Mouse (Mus musculus): ENCODE data around the gene Txlng. TPM values are rescaled to one million over a fixed set of nuclear protein-coding genes. Genes with fewer than 3 reads are reported as not detected.

Gene Txlng
- 18.1 and 18.8 TPM in 2 replicates for polyA plus RNA-seq (2014; fragmentation: Nextera tagmentation; extraction: Ambion mirVana)

- 15% methylated on average over 37 of the region's 37 CpGs for WGBS
- no peak within 1 kb of the TSS for H3K27ac ChIP-seq (ENCODE audit: low read depth, low read length)
- H3K4me1 ChIP-seq (ENCODE audit: control insufficient read depth, insufficient read depth, low read length) = no peaks in the 10 kb centered on the region
- DNase-seq (ENCODE audit: low spot score, missing footprints) (peak; percentile 98), ATAC-seq (ENCODE audit: low FRiP score) (peak; percentile 97)
- peak within 1 kb of the TSS; percentile 60 for H3K9ac ChIP-seq (ENCODE audit: low read length)
- H3K9me3 ChIP-seq (ENCODE audit: control insufficient read depth, low read length) = no peaks in the 10 kb centered on the region
- H3K27me3 ChIP-seq (ENCODE audit: control insufficient read depth, insufficient read depth, low read length) = no peaks in the 10 kb centered on the region
- peak within 1 kb of the TSS; percentile 70 for H3K4me2 ChIP-seq
- H3K36me3 ChIP-seq (ENCODE audit: control insufficient read depth, insufficient read depth, low read length) = no peaks in the 10 kb centered on the region
- peak within 1 kb of the TSS; percentile 50 for H3K4me3 ChIP-seq (ENCODE audit: low read depth, low read length)
Observed at GRCm38 (mm10) chrX:162829203-162829708, at the start of gene Txlng. Gene Txlng (minus strand): TSS chrX:162829454.

DNA sequence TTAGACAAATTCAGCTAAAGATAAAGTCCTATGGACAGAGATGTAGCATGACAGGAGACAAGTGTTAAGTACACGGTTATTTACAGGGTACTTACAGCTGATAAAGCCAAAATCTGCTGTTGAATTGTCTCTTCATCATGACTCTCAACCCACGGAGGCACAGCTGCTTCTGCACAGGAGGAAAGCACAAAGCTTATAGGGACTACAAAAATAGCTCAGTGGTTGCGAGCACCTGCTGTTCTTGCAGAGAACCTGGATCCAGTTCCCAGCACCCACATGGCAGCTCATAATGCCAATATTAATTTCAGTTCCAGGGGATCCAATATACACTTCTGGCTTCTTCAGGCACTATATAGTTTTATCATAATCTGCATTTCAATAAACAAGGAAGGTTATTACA, 49.0 kb upstream of the Txlng start:
- 94% methylated on average over 3 of the region's 3 CpGs for WGBS
- Histone ChIP-seq H3K9ac (ENCODE audit: low read length) (no peak overlapping the region), H3K36me3 (ENCODE audit: control insufficient read depth, insufficient read depth, low read length) (no peaks in the 10 kb centered on the region), H3K4me1 (ENCODE audit: control insufficient read depth, insufficient read depth, low read length) (no peaks in the 10 kb centered on the region), H3K4me2 (no peak overlapping the region), H3K27me3 (ENCODE audit: control insufficient read depth, insufficient read depth, low read length) (no peaks in the 10 kb centered on the region), H3K4me3 (ENCODE audit: low read depth, low read length) (no peak overlapping the region), H3K9me3 (ENCODE audit: control insufficient read depth, low read length) (no peaks in the 10 kb centered on the region), H3K27ac (ENCODE audit: low read depth, low read length) (no peak overlapping the region)
- DNase-seq (ENCODE audit: low spot score, missing footprints) (no peak), ATAC-seq (ENCODE audit: low FRiP score) (no peak)

DNA sequence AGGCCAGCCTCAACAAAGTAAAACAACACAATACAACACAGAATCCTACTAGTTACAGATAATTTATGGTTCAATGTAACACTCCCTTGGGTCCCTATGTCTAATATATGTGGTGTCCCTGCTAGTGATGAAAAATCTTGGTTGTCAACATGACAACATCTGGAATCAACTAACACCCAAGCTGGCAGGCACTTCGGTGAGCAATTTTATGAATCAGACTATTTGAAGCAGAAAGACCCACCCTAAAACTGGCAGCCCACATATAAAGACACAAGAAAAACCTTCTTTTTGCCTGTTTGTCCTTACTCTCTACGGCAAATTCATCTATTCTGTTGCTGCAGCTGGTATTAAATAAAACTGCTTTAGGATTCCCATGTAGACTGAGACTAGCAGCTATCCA, 44.5 kb upstream of the Txlng start:
- Histone ChIP-seq H3K27ac (ENCODE audit: low read depth, low read length) (no peak overlapping the region), H3K4me3 (ENCODE audit: low read depth, low read length) (no peak overlapping the region), H3K27me3 (ENCODE audit: control insufficient read depth, insufficient read depth, low read length) (no peaks in the 10 kb centered on the region; the same call in 1 of the 2 replicates), H3K4me1 (ENCODE audit: control insufficient read depth, insufficient read depth, low read length) (no peaks in the 10 kb centered on the region), H3K9me3 (ENCODE audit: control insufficient read depth, low read length) (no peaks in the 10 kb centered on the region), H3K9ac (ENCODE audit: low read length) (no peak overlapping the region), H3K4me2 (no peak overlapping the region), H3K36me3 (ENCODE audit: control insufficient read depth, insufficient read depth, low read length) (peaks cover 3% of the 10 kb centered on the region; the same call in 1 of the 2 replicates)
- 94% methylated on average over 2 of the region's 2 CpGs for WGBS
- DNase-seq (ENCODE audit: low spot score, missing footprints) (no peak), ATAC-seq (ENCODE audit: low FRiP score) (no peak)

- H3K4me2 ChIP-seq = no peak overlapping the region
- no peak for DNase-seq (ENCODE audit: low spot score, missing footprints)
- H3K27me3 ChIP-seq (ENCODE audit: control insufficient read depth, insufficient read depth, low read length) = no peaks in the 10 kb centered on the region; the same call in 1 of the 2 replicates
- no peaks in the 10 kb centered on the region for H3K4me1 ChIP-seq (ENCODE audit: control insufficient read depth, insufficient read depth, low read length)
- peaks cover 3% of the 10 kb centered on the region; the same call in 1 of the 2 replicates for H3K36me3 ChIP-seq (ENCODE audit: control insufficient read depth, insufficient read depth, low read length)
- no peak overlapping the region for H3K9ac ChIP-seq (ENCODE audit: low read length)
- no peak overlapping the region for H3K27ac ChIP-seq (ENCODE audit: low read depth, low read length)
- no peaks in the 10 kb centered on the region for H3K9me3 ChIP-seq (ENCODE audit: control insufficient read depth, low read length)
- WGBS = 35% methylated on average over 4 of the region's 4 CpGs
- no peak for ATAC-seq (ENCODE audit: low FRiP score)
- H3K4me3 ChIP-seq (ENCODE audit: low read depth, low read length) = no peak overlapping the region
Observed at GRCm38 (mm10) chrX:162871734-162872517, 42.7 kb upstream of the Txlng start.

GRCm38 (mm10) chrX:162868294-162868965, 39.2 kb upstream of the Txlng start:
- Histone ChIP-seq H3K27me3 (ENCODE audit: control insufficient read depth, insufficient read depth, low read length) (no peaks in the 10 kb centered on the region; the same call in 1 of the 2 replicates), H3K9me3 (ENCODE audit: control insufficient read depth, low read length) (no peaks in the 10 kb centered on the region), H3K9ac (ENCODE audit: low read length) (no peak overlapping the region), H3K36me3 (ENCODE audit: control insufficient read depth, insufficient read depth, low read length) (peaks cover 3% of the 10 kb centered on the region; the same call in 1 of the 2 replicates), H3K4me1 (ENCODE audit: control insufficient read depth, insufficient read depth, low read length) (no peaks in the 10 kb centered on the region), H3K4me2 (no peak overlapping the region), H3K27ac (ENCODE audit: low read depth, low read length) (no peak overlapping the region), H3K4me3 (ENCODE audit: low read depth, low read length) (no peak overlapping the region)
- ATAC-seq (ENCODE audit: low FRiP score) (no peak), DNase-seq (ENCODE audit: low spot score, missing footprints) (no peak)
- 81% methylated on average over 3 of the region's 3 CpGs for WGBS

- WGBS = 92% methylated on average over 1 of the region's 1 CpGs
- DNase-seq (ENCODE audit: low spot score, missing footprints) = no peak
- no peaks in the 10 kb centered on the region for H3K4me1 ChIP-seq (ENCODE audit: control insufficient read depth, insufficient read depth, low read length)
- ATAC-seq (ENCODE audit: low FRiP score) = no peak
- no peaks in the 10 kb centered on the region for H3K36me3 ChIP-seq (ENCODE audit: control insufficient read depth, insufficient read depth, low read length)
- H3K9me3 ChIP-seq (ENCODE audit: control insufficient read depth, low read length) = no peaks in the 10 kb centered on the region
- H3K4me2 ChIP-seq = no peak overlapping the region
- H3K4me3 ChIP-seq (ENCODE audit: low read depth, low read length) = no peak overlapping the region
- no peak overlapping the region for H3K9ac ChIP-seq (ENCODE audit: low read length)
- no peaks in the 10 kb centered on the region for H3K27me3 ChIP-seq (ENCODE audit: control insufficient read depth, insufficient read depth, low read length)
- no peak overlapping the region for H3K27ac ChIP-seq (ENCODE audit: low read depth, low read length)
Observed at GRCm38 (mm10) chrX:162848682-162849081, 19.4 kb upstream of the Txlng start.

DNA sequence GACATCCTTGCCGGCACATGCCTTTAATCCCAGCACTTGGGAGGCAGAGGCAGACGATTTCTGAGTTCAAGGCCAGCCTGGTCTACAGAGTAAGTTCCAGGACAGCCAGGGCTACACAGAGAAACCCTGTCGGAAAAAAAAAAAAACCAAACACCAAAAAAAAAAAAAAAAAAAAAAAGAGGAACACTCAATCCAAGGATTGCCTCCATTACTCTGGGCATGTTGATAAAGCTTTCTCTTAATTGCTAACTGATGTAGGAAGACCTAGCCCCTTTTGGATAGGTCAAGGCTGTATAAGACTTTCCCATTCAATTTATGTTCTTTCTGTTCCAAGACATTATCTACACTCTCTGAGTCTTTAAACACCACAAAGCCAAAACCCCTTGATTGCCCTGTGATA, 16.3 kb upstream of the Txlng start:
- H3K36me3 ChIP-seq (ENCODE audit: control insufficient read depth, insufficient read depth, low read length) = no peaks in the 10 kb centered on the region
- no peak overlapping the region for H3K9ac ChIP-seq (ENCODE audit: low read length)
- ATAC-seq (ENCODE audit: low FRiP score) = no peak
- H3K27me3 ChIP-seq (ENCODE audit: control insufficient read depth, insufficient read depth, low read length) = no peaks in the 10 kb centered on the region
- no peaks in the 10 kb centered on the region for H3K4me1 ChIP-seq (ENCODE audit: control insufficient read depth, insufficient read depth, low read length)
- H3K4me3 ChIP-seq (ENCODE audit: low read depth, low read length) = no peak overlapping the region
- no peak for DNase-seq (ENCODE audit: low spot score, missing footprints)
- H3K9me3 ChIP-seq (ENCODE audit: control insufficient read depth, low read length) = no peaks in the 10 kb centered on the region
- WGBS = 83% methylated on average over 3 of the region's 3 CpGs
- no peak overlapping the region for H3K27ac ChIP-seq (ENCODE audit: low read depth, low read length)
- H3K4me2 ChIP-seq = no peak overlapping the region

DNA sequence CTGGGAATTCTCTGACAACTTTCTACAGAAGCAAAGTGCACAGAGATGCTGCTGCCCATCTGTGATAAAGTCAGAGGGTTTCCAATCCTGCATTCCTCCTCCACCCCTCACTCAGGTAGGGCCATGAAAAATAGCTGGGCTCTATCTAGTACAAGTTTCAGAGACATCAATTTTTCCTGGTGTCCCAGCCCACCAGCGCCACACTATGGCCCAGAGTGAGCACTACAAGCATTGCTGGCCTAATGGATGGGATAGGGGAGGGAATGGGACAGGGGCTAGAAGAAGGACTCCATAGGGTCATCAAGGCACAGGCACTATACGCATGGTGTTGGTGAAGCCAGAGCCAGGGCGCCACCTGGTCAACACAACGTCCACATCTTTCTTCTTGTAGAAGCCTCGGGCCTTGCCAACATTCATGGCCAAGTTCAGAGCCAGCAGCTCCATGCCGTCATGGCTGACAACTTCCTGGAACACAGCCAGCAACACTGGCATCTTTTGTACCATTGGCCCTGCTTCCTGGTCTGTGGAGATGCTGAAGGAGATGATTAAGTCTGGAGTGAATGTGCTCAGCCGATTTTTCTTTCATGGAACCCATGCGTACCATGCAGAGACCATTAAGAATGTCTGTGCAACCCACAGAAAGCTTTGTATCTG, 15.3 kb upstream of the Txlng start:
- 67% methylated on average over 8 of the region's 8 CpGs for WGBS
- Histone ChIP-seq H3K27me3 (ENCODE audit: control insufficient read depth, insufficient read depth, low read length) (no peaks in the 10 kb centered on the region), H3K27ac (ENCODE audit: low read depth, low read length) (no peak overlapping the region), H3K4me1 (ENCODE audit: control insufficient read depth, insufficient read depth, low read length) (no peaks in the 10 kb centered on the region), H3K36me3 (ENCODE audit: control insufficient read depth, insufficient read depth, low read length) (no peaks in the 10 kb centered on the region), H3K9me3 (ENCODE audit: control insufficient read depth, low read length) (no peaks in the 10 kb centered on the region), H3K4me3 (ENCODE audit: low read depth, low read length) (no peak overlapping the region), H3K9ac (ENCODE audit: low read length) (no peak overlapping the region), H3K4me2 (no peak overlapping the region)
- no peak for ATAC-seq (ENCODE audit: low FRiP score)
- DNase-seq (ENCODE audit: low spot score, missing footprints) = no peak
